Mouse (Mus musculus): ENCODE measurements at regions not wholly inside any gene's neighbourhood (a gene's known extent, or its start where the extent isn't known, plus 50 kb on each side); places are given as distances from the start of the nearest gene placed in this dataset.
A peak's percentile ranks its signal among the peaks of the same experiment; 100 is the strongest.

DNA sequence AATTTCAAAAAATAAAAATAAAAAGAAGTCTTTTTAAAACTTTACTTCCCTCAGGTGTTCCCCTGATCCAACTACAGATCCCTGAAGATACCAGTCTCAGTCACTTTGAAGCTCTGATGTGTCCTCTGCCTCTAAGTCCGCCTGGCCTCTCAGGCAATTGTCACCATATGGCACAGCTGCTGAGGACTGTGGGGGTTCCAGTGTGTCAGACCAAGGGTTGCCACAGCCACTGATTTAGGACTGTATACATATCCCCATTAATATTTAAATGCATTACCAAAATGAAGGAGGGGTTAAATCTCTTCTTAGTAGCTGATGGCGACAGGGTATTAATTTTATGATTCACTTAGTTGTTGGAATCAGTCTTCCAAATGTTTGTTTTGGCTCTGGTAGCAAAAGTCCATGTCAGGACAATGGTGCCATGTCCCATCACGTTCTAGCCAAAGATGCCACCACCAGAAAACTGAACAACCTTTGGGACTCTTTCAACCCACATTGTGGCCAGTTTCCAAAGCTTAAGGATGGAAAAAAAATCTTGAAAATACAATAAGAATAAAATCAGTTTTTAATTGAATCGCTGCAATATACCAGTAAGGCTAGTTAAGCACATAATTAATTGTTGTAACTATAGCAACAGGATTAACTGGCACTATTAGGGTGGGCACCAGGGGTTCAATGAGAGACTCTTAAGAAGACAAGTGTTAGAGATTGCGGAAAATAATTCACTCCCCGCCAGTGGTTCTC lies 62.5 kb downstream of the Arrdc4 start:
- H3K9me3 ChIP-seq (ENCODE audit: control insufficient read depth, low read length): no peaks in the 10 kb centered on the region
- WGBS: 78% methylated on average over 6 of the region's 6 CpGs
- 0 out of 2 replicates have a peak overlapping the region, but pooled peaks have one; percentile 19 for H3K27ac ChIP-seq (ENCODE audit: low read length)
- ATAC-seq (ENCODE audit: low read depth): no peak
- peaks cover 3% of the 10 kb centered on the region; the same call in 1 of the 2 replicates for H3K4me1 ChIP-seq (replicated peaks; ENCODE audit: control insufficient read depth, insufficient read depth, low read length)
- no peak overlapping the region for H3K4me2 ChIP-seq (ENCODE audit: low read depth, low read length)
- no peaks in the 10 kb centered on the region for H3K36me3 ChIP-seq (ENCODE audit: control insufficient read depth, insufficient read depth, low read length)
- H3K4me3 ChIP-seq (ENCODE audit: low read length): no peak overlapping the region
- H3K27me3 ChIP-seq (ENCODE audit: control insufficient read depth, insufficient read depth, low read depth, low read length): no peaks in the 10 kb centered on the region
- no peak overlapping the region for H3K9ac ChIP-seq (ENCODE audit: low read length)

DNA sequence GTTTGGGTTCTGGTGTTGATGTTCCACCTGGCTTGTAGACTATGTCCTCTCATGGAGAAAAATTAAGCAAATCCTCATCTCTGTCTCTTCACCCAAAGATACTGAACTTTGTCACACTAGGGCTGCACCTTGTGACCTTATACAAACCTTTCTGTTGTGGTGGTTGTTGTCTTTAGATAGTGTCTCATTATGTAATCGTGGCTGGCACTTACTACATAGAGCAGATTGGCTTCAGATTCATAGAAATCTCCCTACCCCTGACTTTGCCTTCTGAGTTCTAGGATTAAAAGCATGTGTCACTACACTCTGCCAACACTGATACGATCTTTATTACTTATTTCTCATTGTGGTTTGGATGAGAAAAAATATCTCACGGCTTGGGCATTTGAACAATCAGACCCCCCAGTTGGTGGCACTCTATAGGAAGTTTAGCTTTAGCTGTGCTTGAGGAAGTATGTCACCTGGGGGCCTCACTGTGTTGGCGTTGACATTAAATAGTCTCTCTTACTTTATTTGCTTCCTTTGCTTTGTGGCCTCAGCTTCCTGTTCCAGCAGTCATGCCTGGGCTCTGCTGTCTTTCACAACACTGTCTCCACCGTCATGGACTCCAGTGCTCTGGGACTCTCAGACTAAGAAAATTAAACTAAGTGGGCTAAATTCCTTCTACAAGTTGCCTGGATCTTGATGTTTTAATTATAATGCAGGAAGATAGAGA lies 66.0 kb downstream of the Arrdc4 start:
- 0 out of 2 replicates have a peak, but pooled peaks have one; percentile 34 for ATAC-seq (ENCODE audit: low read depth)
- Histone ChIP-seq H3K4me2 (ENCODE audit: low read depth, low read length) (no peak overlapping the region), H3K27ac (ENCODE audit: low read length) (no peak overlapping the region), H3K9ac (ENCODE audit: low read length) (no peak overlapping the region), H3K9me3 (ENCODE audit: control insufficient read depth, low read length) (no peaks in the 10 kb centered on the region), H3K4me1 (replicated peaks; ENCODE audit: control insufficient read depth, insufficient read depth, low read length) (peaks cover 3% of the 10 kb centered on the region; the same call in 1 of the 2 replicates), H3K36me3 (ENCODE audit: control insufficient read depth, insufficient read depth, low read length) (no peaks in the 10 kb centered on the region), H3K27me3 (ENCODE audit: control insufficient read depth, insufficient read depth, low read depth, low read length) (no peaks in the 10 kb centered on the region), H3K4me3 (ENCODE audit: low read length) (no peak overlapping the region)
- WGBS: 53% methylated on average over 5 of the region's 5 CpGs

DNA sequence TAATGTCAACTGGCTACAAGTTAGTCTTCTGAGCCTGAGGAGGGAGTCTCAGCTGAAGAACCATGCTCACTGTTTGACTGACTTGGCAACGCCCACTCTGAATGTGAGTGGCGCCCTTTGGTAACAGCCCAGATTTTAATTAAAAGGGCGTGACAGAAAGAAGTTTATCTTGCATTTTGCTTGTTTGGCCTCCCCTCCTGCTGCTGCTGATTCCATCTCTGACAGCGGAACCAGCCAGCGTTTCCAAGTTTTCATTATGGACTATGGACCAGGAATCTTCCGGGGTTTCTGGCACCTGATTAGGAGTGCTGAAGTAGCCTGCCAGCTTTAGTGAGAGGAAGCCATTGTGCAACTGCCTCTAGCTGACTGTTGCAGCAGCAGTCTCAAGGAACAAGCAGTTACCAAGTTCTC lies 66.7 kb downstream of the Arrdc4 start:
- Histone ChIP-seq H3K4me2 (ENCODE audit: low read depth, low read length) (no peak overlapping the region), H3K4me3 (ENCODE audit: low read length) (no peak overlapping the region), H3K36me3 (ENCODE audit: control insufficient read depth, insufficient read depth, low read length) (no peaks in the 10 kb centered on the region), H3K9ac (ENCODE audit: low read length) (no peak overlapping the region), H3K27ac (ENCODE audit: low read length) (no peak overlapping the region), H3K27me3 (ENCODE audit: control insufficient read depth, insufficient read depth, low read depth, low read length) (no peaks in the 10 kb centered on the region), H3K9me3 (ENCODE audit: control insufficient read depth, low read length) (no peaks in the 10 kb centered on the region), H3K4me1 (replicated peaks; ENCODE audit: control insufficient read depth, insufficient read depth, low read length) (peaks cover 3% of the 10 kb centered on the region; the same call in 1 of the 2 replicates)
- ATAC-seq (ENCODE audit: low read depth): peak; percentile 72
- 55% methylated on average over 6 of the region's 6 CpGs for WGBS

DNA sequence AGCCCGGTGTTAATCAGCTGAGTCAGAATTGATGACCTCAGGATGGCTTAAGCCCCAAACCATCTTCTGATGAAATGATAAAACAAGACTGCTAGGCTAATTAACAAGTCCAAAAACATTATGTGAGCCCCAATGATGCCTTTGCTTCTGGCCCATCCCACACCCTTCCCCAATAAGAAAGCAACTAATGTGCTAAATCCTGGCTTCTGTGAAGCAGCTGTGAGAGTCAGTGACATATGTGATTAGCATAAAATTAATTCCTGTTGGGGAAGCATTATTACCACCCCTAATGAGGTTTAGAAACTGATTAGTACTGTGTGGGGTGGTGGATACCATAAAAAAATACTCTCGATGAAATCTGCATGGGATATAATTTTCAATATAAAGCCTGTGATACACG lies 69.3 kb downstream of the Arrdc4 start:
- no peaks in the 10 kb centered on the region; the same call in 1 of the 2 replicates for H3K4me1 ChIP-seq (replicated peaks; ENCODE audit: control insufficient read depth, insufficient read depth, low read length)
- H3K27ac ChIP-seq (ENCODE audit: low read length): no peak overlapping the region
- ATAC-seq (ENCODE audit: low read depth): no peak
- H3K4me2 ChIP-seq (ENCODE audit: low read depth, low read length): no peak overlapping the region
- no peaks in the 10 kb centered on the region for H3K27me3 ChIP-seq (ENCODE audit: control insufficient read depth, insufficient read depth, low read depth, low read length)
- H3K36me3 ChIP-seq (ENCODE audit: control insufficient read depth, insufficient read depth, low read length): no peaks in the 10 kb centered on the region
- H3K9ac ChIP-seq (ENCODE audit: low read length): no peak overlapping the region
- no peak overlapping the region for H3K4me3 ChIP-seq (ENCODE audit: low read length)
- no peaks in the 10 kb centered on the region for H3K9me3 ChIP-seq (ENCODE audit: control insufficient read depth, low read length)
- 84% methylated on average over 3 of the region's 3 CpGs for WGBS

DNA sequence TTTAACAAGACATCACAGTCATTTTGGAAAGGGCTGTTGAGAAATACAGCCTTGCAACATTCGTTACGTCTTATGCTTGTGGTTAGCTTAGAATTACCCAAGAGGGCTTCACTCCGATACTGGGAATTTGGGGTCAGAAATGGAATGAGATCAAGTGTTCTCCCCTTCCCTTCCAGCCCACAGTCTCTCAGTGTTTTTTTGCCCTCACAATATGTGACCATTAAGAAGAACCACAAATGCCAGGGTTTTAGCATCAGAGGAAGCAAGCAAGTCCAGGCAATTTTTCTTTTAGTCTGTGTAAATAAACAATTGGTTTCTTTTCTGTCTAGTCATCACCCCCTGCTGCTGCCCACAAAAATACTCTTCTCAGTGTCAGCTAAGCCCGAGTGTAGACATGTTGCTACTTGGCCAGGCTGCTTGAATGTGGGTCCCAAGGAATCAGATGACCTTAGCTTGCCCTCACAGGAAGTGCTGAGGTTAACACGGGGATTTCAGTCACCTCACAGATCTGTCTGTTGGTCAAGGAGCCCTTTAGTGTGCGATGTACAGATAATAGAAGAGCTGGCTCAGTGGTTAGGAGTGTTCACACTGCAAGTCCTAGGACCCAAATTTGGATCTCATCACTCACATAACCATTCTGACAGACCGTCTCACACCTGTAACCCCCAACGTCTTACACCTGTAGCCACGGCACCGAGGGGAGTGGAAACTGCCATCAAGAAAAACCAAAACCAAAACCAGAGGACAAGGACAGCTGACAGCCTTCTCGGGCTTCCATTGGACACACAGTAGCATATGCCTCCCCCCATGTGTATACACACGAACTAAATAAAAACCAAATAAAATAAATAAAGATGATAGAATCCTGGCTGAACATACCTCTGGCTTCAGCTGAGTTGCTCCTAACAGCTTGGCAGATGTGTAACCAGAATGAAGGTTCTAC lies 81.0 kb downstream of the Arrdc4 start:
- Histone ChIP-seq H3K9me3 (ENCODE audit: control insufficient read depth, low read length) (no peaks in the 10 kb centered on the region; the same call in 1 of the 2 replicates), H3K4me2 (ENCODE audit: low read depth, low read length) (no peak overlapping the region), H3K36me3 (ENCODE audit: control insufficient read depth, insufficient read depth, low read length) (no peaks in the 10 kb centered on the region), H3K27me3 (ENCODE audit: control insufficient read depth, insufficient read depth, low read depth, low read length) (no peaks in the 10 kb centered on the region), H3K9ac (ENCODE audit: low read length) (no peak overlapping the region), H3K27ac (ENCODE audit: low read length) (no peak overlapping the region), H3K4me1 (replicated peaks; ENCODE audit: control insufficient read depth, insufficient read depth, low read length) (no peaks in the 10 kb centered on the region), H3K4me3 (ENCODE audit: low read length) (no peak overlapping the region)
- 59% methylated on average over 12 of the region's 12 CpGs for WGBS
- ATAC-seq (ENCODE audit: low read depth): no peak

DNA sequence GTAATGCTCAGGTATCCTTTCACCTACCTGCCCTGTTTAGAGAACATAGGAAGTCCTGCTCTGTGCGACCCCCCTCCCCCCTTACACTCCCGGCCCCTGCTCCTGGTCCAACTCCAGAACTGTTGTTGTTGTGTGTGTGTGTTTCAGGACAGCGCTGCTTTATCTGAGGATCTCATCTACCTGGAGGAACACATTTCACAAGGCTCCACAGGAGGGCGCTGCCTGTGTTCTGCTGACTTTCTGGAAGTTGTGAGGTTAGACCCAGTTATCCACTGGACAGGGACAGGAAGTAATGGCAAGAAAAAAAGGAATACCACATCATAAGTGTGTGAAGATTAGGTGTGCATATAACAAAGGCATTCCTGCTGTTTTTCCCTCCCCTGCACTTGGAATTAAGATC lies 81.8 kb downstream of the Arrdc4 start:
- Histone ChIP-seq H3K36me3 (ENCODE audit: control insufficient read depth, insufficient read depth, low read length) (no peaks in the 10 kb centered on the region), H3K4me3 (ENCODE audit: low read length) (no peak overlapping the region), H3K9ac (ENCODE audit: low read length) (no peak overlapping the region), H3K4me1 (replicated peaks; ENCODE audit: control insufficient read depth, insufficient read depth, low read length) (no peaks in the 10 kb centered on the region), H3K9me3 (ENCODE audit: control insufficient read depth, low read length) (no peaks in the 10 kb centered on the region; the same call in 1 of the 2 replicates), H3K4me2 (ENCODE audit: low read depth, low read length) (no peak overlapping the region), H3K27me3 (ENCODE audit: control insufficient read depth, insufficient read depth, low read depth, low read length) (no peaks in the 10 kb centered on the region), H3K27ac (ENCODE audit: low read length) (no peak overlapping the region)
- 46% methylated on average over 4 of the region's 4 CpGs for WGBS
- no peak for ATAC-seq (ENCODE audit: low read depth)

DNA sequence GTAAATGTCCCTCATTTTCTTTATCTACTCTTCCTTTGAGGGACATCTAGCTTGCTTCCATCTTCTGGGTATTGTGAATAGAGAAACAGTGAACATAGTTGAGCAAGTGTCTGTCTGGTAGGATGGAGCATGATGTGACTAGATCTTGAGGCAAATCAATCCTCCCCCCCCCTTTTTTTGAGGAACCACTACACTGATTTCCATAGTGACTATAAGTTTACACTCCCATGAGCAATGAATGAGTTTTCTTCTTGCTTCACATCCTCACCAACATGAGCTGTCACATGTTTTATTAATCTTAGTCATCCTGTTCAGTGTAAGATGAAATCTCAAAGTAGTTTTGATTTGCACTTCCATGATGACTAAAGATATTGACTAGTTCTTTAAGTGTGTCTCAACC lies 92.7 kb downstream of the Arrdc4 start:
- no peak overlapping the region for H3K9ac ChIP-seq (ENCODE audit: low read length)
- no peak overlapping the region for H3K4me3 ChIP-seq (ENCODE audit: low read length)
- ATAC-seq (ENCODE audit: low read depth): no peak
- no peaks in the 10 kb centered on the region for H3K27me3 ChIP-seq (ENCODE audit: control insufficient read depth, insufficient read depth, low read depth, low read length)
- no peak overlapping the region for H3K4me2 ChIP-seq (ENCODE audit: low read depth, low read length)
- H3K4me1 ChIP-seq (replicated peaks; ENCODE audit: control insufficient read depth, insufficient read depth, low read length): no peaks in the 10 kb centered on the region
- H3K36me3 ChIP-seq (ENCODE audit: control insufficient read depth, insufficient read depth, low read length): no peaks in the 10 kb centered on the region
- peaks cover 3% of the 10 kb centered on the region; the same call in 1 of the 2 replicates for H3K9me3 ChIP-seq (ENCODE audit: control insufficient read depth, low read length)
- no peak overlapping the region for H3K27ac ChIP-seq (ENCODE audit: low read length)

DNA sequence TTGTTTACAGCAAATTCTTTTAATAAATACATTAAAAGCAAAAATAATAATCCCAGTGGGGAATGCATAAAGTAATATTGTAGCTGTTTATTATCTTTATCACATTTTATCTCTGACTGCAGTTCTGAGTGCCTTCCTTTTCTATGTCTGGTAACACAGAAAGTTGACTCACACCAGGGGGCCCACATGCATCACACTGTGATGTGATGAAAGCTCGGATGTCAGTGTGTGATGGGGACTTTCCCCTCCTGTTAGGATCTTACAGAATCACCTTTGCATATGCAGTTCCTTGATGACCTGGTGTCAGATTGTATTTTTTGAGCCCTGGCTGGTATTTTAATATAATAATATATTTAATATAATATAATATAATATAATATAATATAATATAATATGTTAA lies 95.5 kb downstream of the Arrdc4 start:
- 50% methylated on average over 1 of the region's 1 CpGs for WGBS
- peaks cover 3% of the 10 kb centered on the region; the same call in 1 of the 2 replicates for H3K9me3 ChIP-seq (ENCODE audit: control insufficient read depth, low read length)
- no peaks in the 10 kb centered on the region for H3K27me3 ChIP-seq (ENCODE audit: control insufficient read depth, insufficient read depth, low read depth, low read length)
- H3K4me3 ChIP-seq (ENCODE audit: low read length): no peak overlapping the region
- no peaks in the 10 kb centered on the region for H3K4me1 ChIP-seq (replicated peaks; ENCODE audit: control insufficient read depth, insufficient read depth, low read length)
- no peak overlapping the region for H3K27ac ChIP-seq (ENCODE audit: low read length)
- H3K4me2 ChIP-seq (ENCODE audit: low read depth, low read length): no peak overlapping the region
- no peaks in the 10 kb centered on the region for H3K36me3 ChIP-seq (ENCODE audit: control insufficient read depth, insufficient read depth, low read length)
- no peak for ATAC-seq (ENCODE audit: low read depth)
- no peak overlapping the region for H3K9ac ChIP-seq (ENCODE audit: low read length)

DNA sequence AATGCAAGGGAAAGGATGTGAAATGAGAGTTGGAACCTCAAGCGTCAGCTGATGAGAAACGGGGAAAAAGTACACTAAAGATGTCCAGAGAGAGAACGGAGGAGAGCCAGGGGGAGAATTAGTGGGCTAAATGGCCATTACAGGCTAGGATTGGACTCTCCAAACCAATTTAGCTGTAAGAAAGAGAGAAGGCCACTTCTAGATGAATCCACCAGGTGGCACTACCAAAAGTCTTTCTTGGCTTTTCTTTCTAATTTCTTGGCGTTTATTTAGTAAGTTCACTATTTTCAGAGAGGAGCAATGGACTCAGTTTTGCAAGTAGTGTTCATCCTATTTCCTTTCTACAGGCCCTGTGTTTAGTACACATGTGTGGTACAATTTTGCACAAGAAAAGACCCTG lies 97.6 kb downstream of the Arrdc4 start:
- no peak for ATAC-seq (ENCODE audit: low read depth)
- Histone ChIP-seq H3K27ac (ENCODE audit: low read length) (no peak overlapping the region), H3K4me3 (ENCODE audit: low read length) (no peak overlapping the region), H3K27me3 (ENCODE audit: control insufficient read depth, insufficient read depth, low read depth, low read length) (no peaks in the 10 kb centered on the region), H3K9ac (ENCODE audit: low read length) (no peak overlapping the region), H3K9me3 (ENCODE audit: control insufficient read depth, low read length) (peaks cover 3% of the 10 kb centered on the region; the same call in 1 of the 2 replicates), H3K36me3 (ENCODE audit: control insufficient read depth, insufficient read depth, low read length) (no peaks in the 10 kb centered on the region), H3K4me2 (ENCODE audit: low read depth, low read length) (no peak overlapping the region), H3K4me1 (replicated peaks; ENCODE audit: control insufficient read depth, insufficient read depth, low read length) (no peaks in the 10 kb centered on the region)
- WGBS: 65% methylated on average over 4 of the region's 4 CpGs
